Mouse (Mus musculus): ENCODE data around the gene Ttll13. TPM values are rescaled to one million over a fixed set of nuclear protein-coding genes. Genes with fewer than 3 reads are reported as not detected.
A peak's percentile ranks its signal among the peaks of the same experiment; 100 is the strongest.

Ttll13 gene
- polyA plus RNA-seq, 1 experiment from 2014 or later: 1.6 TPM

- Histone ChIP-seq H3K9me3 (no peaks in the 10 kb centered on the region), H3K27me3 (no peaks in the 10 kb centered on the region), H3K27ac (replicated peaks) (0 out of 2 replicates have a peak overlapping the region, but pooled peaks have one; percentile 56), H3K4me1 (replicated peaks) (peaks cover 16% of the 10 kb centered on the region), H3K9ac (peak overlapping the region; percentile 70), H3K36me3 (peaks cover 22% of the 10 kb centered on the region), H3K4me2 (peak overlapping the region; percentile 98), H3K4me3 (peak overlapping the region; percentile 72)
- 9% methylated on average over 37 of the region's 37 CpGs for WGBS
- peak; percentile 71; the same call in 1 of the 2 replicates for ATAC-seq (ENCODE audit: low read depth)
Measured at GRCm38 (mm10) chr7:80294764-80295648, 48.8 kb downstream of the Ttll13 start.

GRCm38 (mm10) chr7:80296462-80296861 lies 50.3 kb downstream of the Ttll13 start:
- WGBS: 92% methylated on average over 6 of the region's 6 CpGs
- H3K4me1 ChIP-seq (replicated peaks): peaks cover 16% of the 10 kb centered on the region
- no peaks in the 10 kb centered on the region for H3K9me3 ChIP-seq
- no peaks in the 10 kb centered on the region for H3K27me3 ChIP-seq
- no peak for ATAC-seq (ENCODE audit: low read depth)
- H3K4me3 ChIP-seq: no peak overlapping the region
- H3K9ac ChIP-seq: no peak overlapping the region
- no peak overlapping the region for H3K27ac ChIP-seq (replicated peaks)
- H3K4me2 ChIP-seq: peak overlapping the region; percentile 98; the same call in 1 of the 2 replicates
- H3K36me3 ChIP-seq: peaks cover 13% of the 10 kb centered on the region

- no peak for ATAC-seq (ENCODE audit: low read depth)
- Histone ChIP-seq H3K27me3 (no peaks in the 10 kb centered on the region), H3K9me3 (no peaks in the 10 kb centered on the region), H3K9ac (no peak overlapping the region), H3K36me3 (peaks cover 13% of the 10 kb centered on the region), H3K4me1 (replicated peaks) (peaks cover 16% of the 10 kb centered on the region), H3K27ac (replicated peaks) (no peak overlapping the region), H3K4me2 (no peak overlapping the region), H3K4me3 (no peak overlapping the region)
- WGBS: 73% methylated on average over 3 of the region's 3 CpGs
Measured at GRCm38 (mm10) chr7:80297041-80297440, 50.9 kb downstream of the Ttll13 start.

- Histone ChIP-seq H3K27ac (replicated peaks) (no peak overlapping the region), H3K4me1 (replicated peaks) (peaks cover 16% of the 10 kb centered on the region), H3K4me2 (no peak overlapping the region), H3K4me3 (no peak overlapping the region), H3K9ac (no peak overlapping the region), H3K36me3 (peaks cover 17% of the 10 kb centered on the region), H3K27me3 (no peaks in the 10 kb centered on the region), H3K9me3 (no peaks in the 10 kb centered on the region)
- no peak for ATAC-seq (ENCODE audit: low read depth)
- 94% methylated on average over 4 of the region's 4 CpGs for WGBS
Measured at GRCm38 (mm10) chr7:80298754-80299153, 52.6 kb downstream of the Ttll13 start.

- no peaks in the 10 kb centered on the region for H3K9me3 ChIP-seq
- no peak overlapping the region for H3K9ac ChIP-seq
- 90% methylated on average over 3 of the region's 3 CpGs for WGBS
- H3K4me3 ChIP-seq: no peak overlapping the region
- H3K4me2 ChIP-seq: no peak overlapping the region
- ATAC-seq (ENCODE audit: low read depth): no peak
- H3K4me1 ChIP-seq (replicated peaks): peaks cover 16% of the 10 kb centered on the region
- peaks cover 25% of the 10 kb centered on the region for H3K36me3 ChIP-seq
- no peaks in the 10 kb centered on the region for H3K27me3 ChIP-seq
- H3K27ac ChIP-seq (replicated peaks): no peak overlapping the region
Measured at GRCm38 (mm10) chr7:80299568-80299967, 53.4 kb downstream of the Ttll13 start.

- Histone ChIP-seq H3K9me3 (no peaks in the 10 kb centered on the region), H3K36me3 (peaks cover 38% of the 10 kb centered on the region), H3K4me1 (replicated peaks) (0 out of 2 replicates have a peak, but pooled peaks cover 6% of the 10 kb centered on the region), H3K9ac (no peak overlapping the region), H3K27me3 (no peaks in the 10 kb centered on the region), H3K4me3 (no peak overlapping the region), H3K4me2 (no peak overlapping the region), H3K27ac (replicated peaks) (no peak overlapping the region)
- no peak for ATAC-seq (ENCODE audit: low read depth)
- 87% methylated on average over 2 of the region's 2 CpGs for whole genome bisulfite sequencing
Measured at GRCm38 (mm10) chr7:80301522-80301921, 55.3 kb downstream of the Ttll13 start.

GRCm38 (mm10) chr7:80307766-80308165 lies 61.6 kb downstream of the Ttll13 start:
- Histone ChIP-seq H3K27ac (replicated peaks) (no peak overlapping the region), H3K4me1 (replicated peaks) (no peaks in the 10 kb centered on the region), H3K36me3 (peaks cover 51% of the 10 kb centered on the region), H3K27me3 (no peaks in the 10 kb centered on the region), H3K4me2 (no peak overlapping the region), H3K9ac (no peak overlapping the region), H3K4me3 (no peak overlapping the region), H3K9me3 (no peaks in the 10 kb centered on the region)
- ATAC-seq (ENCODE audit: low read depth): no peak
- WGBS: 88% methylated on average over 3 of the region's 3 CpGs

Other genes with a start within 250 kb of the Ttll13 start
- gene Zfp710, start 221.6 kb upstream of the Ttll13 start, polyA plus RNA-seq (2015; fragmentation: Nextera tagmentation; extraction: Ambion mirVana): 15.0 and 18.9 TPM in 2 replicates
- gene Idh2, start 131.0 kb upstream of the Ttll13 start, polyA plus RNA-seq (2015; fragmentation: Nextera tagmentation; extraction: Ambion mirVana): 217 and 273 TPM in 2 replicates
- 22.1 and 23.2 TPM in 2 replicates for gene Sema4b, start 59.5 kb upstream of the Ttll13 start, polyA plus RNA-seq (2015; fragmentation: Nextera tagmentation; extraction: Ambion mirVana)
- gene Cib1, start 13.6 kb upstream of the Ttll13 start, polyA plus RNA-seq (2015; fragmentation: Nextera tagmentation; extraction: Ambion mirVana): 31.0 and 34.6 TPM in 2 replicates
- 4.5 TPM in 2 replicates for gene Gdpgp1, start 13.5 kb upstream of the Ttll13 start, polyA plus RNA-seq (2015; fragmentation: Nextera tagmentation; extraction: Ambion mirVana)
- 57.5 and 62.6 TPM in 2 replicates for gene Ngrn, start 14.8 kb downstream of the Ttll13 start, polyA plus RNA-seq (2015; fragmentation: Nextera tagmentation; extraction: Ambion mirVana)
- 23.7 and 27.7 TPM in 2 replicates for gene Vps33b, start 23.3 kb downstream of the Ttll13 start, polyA plus RNA-seq (2015; fragmentation: Nextera tagmentation; extraction: Ambion mirVana)
- 38.3 and 48.2 TPM in 2 replicates for gene Prc1, start 48.1 kb downstream of the Ttll13 start, polyA plus RNA-seq (2015; fragmentation: Nextera tagmentation; extraction: Ambion mirVana)
- 12.6 and 15.6 TPM in 2 replicates for gene Rccd1, start 78.1 kb downstream of the Ttll13 start, polyA plus RNA-seq (2015; fragmentation: Nextera tagmentation; extraction: Ambion mirVana)
- 61.3 and 61.7 TPM in 2 replicates for gene Unc45a, start 94.6 kb downstream of the Ttll13 start, polyA plus RNA-seq (2015; fragmentation: Nextera tagmentation; extraction: Ambion mirVana)
- gene Hddc3, start 96.7 kb downstream of the Ttll13 start, polyA plus RNA-seq (2015; fragmentation: Nextera tagmentation; extraction: Ambion mirVana): 22.0 and 24.7 TPM in 2 replicates
- gene Man2a2, start 125.0 kb downstream of the Ttll13 start, polyA plus RNA-seq (2015; fragmentation: Nextera tagmentation; extraction: Ambion mirVana): 23.6 and 24.8 TPM in 2 replicates
- 5.8 and 6.2 TPM in 2 replicates for gene Fes, start 141.6 kb downstream of the Ttll13 start, polyA plus RNA-seq (2015; fragmentation: Nextera tagmentation; extraction: Ambion mirVana)
- 4.3 and 4.7 TPM in 2 replicates for gene Furin, start 159.1 kb downstream of the Ttll13 start, polyA plus RNA-seq (2015; fragmentation: Nextera tagmentation; extraction: Ambion mirVana)